Mouse (Mus musculus): Measurements from ENCODE around the gene Olfr172.

Olfr172 gene

DNA sequence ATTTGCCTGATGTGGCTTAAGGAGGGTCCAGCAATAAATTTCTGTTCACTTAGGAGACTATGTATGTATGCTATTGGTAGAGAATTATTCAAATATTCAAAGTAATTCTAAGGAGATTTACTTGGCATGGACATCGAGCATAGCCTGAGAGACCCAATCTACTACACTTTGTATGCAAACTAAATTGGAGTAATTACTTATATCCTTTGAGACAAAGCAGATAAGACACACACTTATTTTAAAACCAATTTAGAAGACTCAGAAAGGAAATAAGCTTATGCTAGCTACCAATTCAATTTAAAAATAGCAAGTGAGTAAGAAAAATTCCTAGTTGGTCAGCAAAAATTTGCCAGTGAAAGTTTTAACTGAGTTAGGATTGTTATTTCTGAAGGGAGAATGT lies at the start of gene Olfr172:
Gene Olfr172, minus strand, starts transcription at position 101 of the 400 bp plus-strand sequence.
- no peak for DNase-seq (ENCODE audit: low spot score in 2 of 2)

DNA sequence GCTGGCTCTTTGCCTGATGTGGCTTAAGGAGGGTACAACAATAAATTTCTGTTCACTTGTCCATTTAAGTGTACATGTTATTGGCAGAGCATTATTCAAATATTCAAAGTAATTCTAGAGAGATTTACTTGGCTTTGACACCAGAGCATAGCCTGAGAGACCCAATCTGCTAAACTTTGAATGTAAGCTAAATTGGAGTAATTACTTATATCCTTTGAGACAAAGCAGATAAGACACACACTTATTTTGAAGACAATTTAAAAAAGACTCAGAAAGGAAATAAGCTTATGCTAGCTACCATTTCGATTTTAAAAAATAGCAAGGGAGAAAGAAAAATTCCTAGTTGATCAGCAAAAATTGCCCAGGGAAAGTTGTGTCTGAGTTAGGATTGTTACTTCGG lies 37.2 kb upstream of the Olfr172 start, which contains the start of gene Olfr173:
Gene Olfr173, minus strand, starts transcription at position 101 of the 400 bp plus-strand sequence.
- no peak for DNase-seq (ENCODE audit: low spot score in 2 of 2)

DNA sequence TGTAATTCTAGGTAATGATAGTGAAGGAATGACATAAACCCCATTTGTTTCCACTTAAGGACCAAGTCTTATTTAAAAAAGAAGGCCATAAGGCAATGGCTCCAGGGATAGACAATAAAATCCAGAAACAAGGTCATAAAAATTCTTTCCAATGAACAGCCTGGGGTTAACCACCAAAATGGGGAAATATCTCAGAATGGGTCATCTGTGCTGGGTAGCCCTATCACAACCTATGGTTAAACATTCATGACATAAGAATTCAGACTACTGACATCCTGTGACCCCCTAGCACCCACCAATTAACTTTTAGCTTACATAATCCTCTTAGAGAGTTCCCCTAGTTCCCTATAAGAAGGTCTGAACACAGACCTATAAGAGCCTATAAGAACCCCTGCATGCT lies 6.8 kb downstream of the Olfr172 start:
- no peak for DNase-seq (ENCODE audit: low spot score in 2 of 2)

GRCm38 (mm10) chr16:58751314-58751713 lies 11.7 kb downstream of the Olfr172 start:
- DNase-seq (ENCODE audit: low spot score in 2 of 2) = no peak

GRCm38 (mm10) chr16:58746715-58747114 lies 16.3 kb downstream of the Olfr172 start:
- DNase-seq (ENCODE audit: low spot score in 2 of 2) = no peak

- no peak for DNase-seq (ENCODE audit: low spot score in 2 of 2)
Observed at GRCm38 (mm10) chr16:58740751-58741150, 22.2 kb downstream of the Olfr172 start.

DNA sequence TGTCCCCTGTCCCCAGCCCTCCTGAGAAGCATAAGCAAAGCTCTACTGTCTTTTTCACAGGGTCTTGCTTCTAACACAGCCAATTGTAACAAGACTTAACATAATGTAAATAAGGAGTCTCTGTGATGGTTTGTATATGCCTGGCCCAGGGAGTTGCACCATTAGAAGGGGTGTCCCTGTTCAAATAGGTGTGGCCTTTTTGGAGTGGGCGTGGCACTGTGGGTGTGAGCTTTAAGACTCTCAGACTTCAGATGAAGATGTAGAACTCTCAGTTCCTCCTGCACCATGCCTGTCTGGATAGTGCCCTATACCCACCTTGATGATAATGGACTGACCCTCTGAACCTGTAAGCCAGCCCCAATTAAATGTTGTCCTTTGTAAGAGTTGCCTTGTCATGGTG lies 24.2 kb downstream of the Olfr172 start:
- no peak for DNase-seq (ENCODE audit: low spot score in 2 of 2)

- DNase-seq (ENCODE audit: low spot score in 2 of 2) = no peak
Observed at GRCm38 (mm10) chr16:58738205-58738604, 24.8 kb downstream of the Olfr172 start.

GRCm38 (mm10) chr16:58728176-58728671 lies 34.8 kb downstream of the Olfr172 start:
- DNase-seq (ENCODE audit: low spot score in 2 of 2) = no peak

DNA sequence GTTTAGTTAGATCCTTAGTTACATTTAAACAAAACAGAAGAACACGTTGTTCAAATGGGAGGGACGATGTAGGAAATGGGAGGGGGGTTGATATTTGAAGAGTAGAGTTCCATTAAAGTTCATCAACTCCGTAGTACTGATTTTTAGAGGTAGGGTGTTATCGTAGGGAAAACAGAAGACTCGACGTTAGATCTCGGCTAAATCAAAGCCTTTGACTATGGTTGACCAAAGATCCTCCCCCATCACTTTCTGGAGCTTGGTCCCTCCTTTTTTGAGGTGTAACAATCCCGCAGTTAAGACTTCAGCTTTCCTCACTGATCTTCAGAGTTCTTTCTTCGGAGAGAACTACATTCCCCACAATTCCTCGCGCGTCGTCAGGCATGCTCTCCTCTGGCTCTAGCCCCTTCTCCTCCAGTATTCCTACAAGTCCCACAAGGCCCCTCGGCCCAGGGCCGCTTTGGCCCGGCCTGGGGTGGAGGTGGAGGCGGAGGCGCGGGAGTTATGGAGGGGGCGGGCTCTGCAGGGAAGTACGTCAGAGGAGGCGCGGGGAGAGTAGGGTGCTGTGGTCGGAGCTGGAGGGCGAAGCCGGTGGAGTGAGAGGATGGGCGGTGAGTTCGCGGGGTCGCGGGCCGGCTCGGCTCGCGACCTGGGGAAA lies 35.4 kb downstream of the Olfr172 start, which contains the start of gene Cldnd1:
Gene Cldnd1, plus strand, starts transcription at position 434 of the 655 bp plus-strand sequence.
- peak; percentile 94 for DNase-seq (ENCODE audit: low spot score in 2 of 2)

GRCm38 (mm10) chr16:58726680-58727476 lies 36.1 kb downstream of the Olfr172 start:
- DNase-seq (ENCODE audit: low spot score in 2 of 2) = no peak

DNA sequence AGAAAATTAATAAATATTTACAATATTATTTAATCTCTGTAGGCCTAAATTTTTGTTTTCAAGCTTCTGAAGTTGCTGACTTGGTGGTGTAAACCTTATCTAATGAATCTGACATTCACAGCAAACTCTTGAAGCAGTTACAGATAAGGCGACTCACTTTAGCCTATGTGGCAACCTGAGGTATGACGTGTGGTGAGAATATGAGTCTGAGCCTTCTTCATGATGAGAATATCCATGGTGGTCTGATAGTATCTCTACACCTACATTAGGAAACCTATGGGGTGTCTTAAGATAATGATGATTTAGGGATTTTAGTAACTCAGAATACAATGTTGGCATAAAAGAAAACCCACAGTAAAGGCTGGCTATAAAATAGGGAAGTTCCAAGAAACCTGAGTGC lies 40.7 kb downstream of the Olfr172 start:
- no peak for DNase-seq (ENCODE audit: low spot score in 2 of 2)

GRCm38 (mm10) chr16:58718666-58719120 lies 44.3 kb downstream of the Olfr172 start, which contains the start of gene Gpr15:
TSS of gene Gpr15 (minus strand) at chr16:58719070.
- DNase-seq (ENCODE audit: low spot score in 2 of 2) = no peak

DNA sequence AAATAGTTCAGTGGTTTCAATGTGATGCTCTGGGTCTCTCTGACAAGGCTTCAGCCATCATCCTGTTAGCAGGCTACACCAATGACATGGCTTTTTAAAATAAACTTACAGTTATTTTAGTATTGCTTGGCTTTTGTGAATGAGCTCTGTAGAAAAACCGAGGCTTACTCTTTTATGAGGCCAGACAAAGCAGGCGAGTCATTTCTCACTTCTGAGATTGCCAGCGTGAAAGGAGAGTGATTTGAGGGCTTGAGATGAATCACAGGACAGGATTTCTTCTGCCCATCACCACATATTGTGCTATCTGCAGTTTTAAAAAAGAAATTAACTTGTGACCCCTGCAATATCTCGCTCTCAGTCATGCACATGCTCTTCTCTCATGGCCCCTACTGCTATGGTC lies 48.0 kb downstream of the Olfr172 start:
- DNase-seq (ENCODE audit: low spot score in 2 of 2) = no peak

- no peak for DNase-seq (ENCODE audit: low spot score in 2 of 2)
Observed at GRCm38 (mm10) chr16:58713128-58713527, 49.8 kb downstream of the Olfr172 start.

DNA sequence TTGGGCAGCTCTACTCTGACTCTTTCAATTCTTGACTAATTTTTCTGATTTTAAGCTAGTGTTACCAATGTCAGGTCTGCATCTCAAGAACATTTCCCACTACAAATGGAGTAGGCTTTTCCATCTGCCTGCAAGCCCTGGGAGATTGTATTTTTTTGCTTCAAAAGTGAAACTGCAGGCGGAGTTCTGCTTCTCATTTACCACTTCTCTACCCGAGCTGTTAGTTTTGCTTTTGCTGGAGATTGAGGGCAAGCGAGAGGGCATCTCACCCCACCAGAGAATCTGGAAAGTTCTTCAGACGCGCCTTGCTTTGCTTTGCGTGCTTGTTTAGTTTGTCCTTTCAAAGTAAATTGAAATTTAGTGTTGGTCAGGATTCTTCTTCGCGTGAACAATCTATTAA lies 50.8 kb downstream of the Olfr172 start:
- no peak for DNase-seq (ENCODE audit: low spot score in 2 of 2)
